Mouse (Mus musculus) MEL (cell line): ENCODE results near the gene 2410002F23Rik. TPM values are rescaled to one million over a fixed set of nuclear protein-coding genes. Genes with fewer than 3 reads are reported as not detected.
A peak's percentile ranks its signal among the peaks of the same experiment; 100 is the strongest.

ENCODE experiments used
- DNase-seq: peaks from one replicate; pipeline ENCODE4 v3.0.0; 2011; ENCODE audit warnings: low read depth, low spot score
- H3K27ac ChIP-seq: 2 replicates; pipeline ENCODE4 v1.5.1; 2012; ENCODE audit warnings: low read depth, mild to moderate bottlenecking, control low read depth, low read length, moderate library complexity; ENCODE audit not compliant: control insufficient read depth
- H3K27me3 ChIP-seq, 2 experiments: fragments of 150-350 bp in 1 of 2; sonication (generic) in 1 of 2; 2 replicates each; pipeline ENCODE4 v1.6.1; 2012; ENCODE audit warnings: low read length in 2 of 2, mild to moderate bottlenecking in 2 of 2, improper control_type of control experiment in 1 of 2, moderate library complexity in 1 of 2; ENCODE audit not compliant: insufficient read depth in 2 of 2, control insufficient read depth in 1 of 2
- H3K36me3 ChIP-seq, 2 experiments: 2 replicates each; pipeline ENCODE4 v1.6.1; 2012 to 2014; ENCODE audit warnings: low read length in 2 of 2, improper control_type of control experiment in 1 of 2, inconsistent platforms in 1 of 2, mild to moderate bottlenecking in 1 of 2; ENCODE audit not compliant: insufficient read depth in 2 of 2, control insufficient read depth in 1 of 2
- H3K4me1 ChIP-seq, 2 experiments: fragments of 150-350 bp in 1 of 2; sonication (generic) in 1 of 2; 2 replicates each; pipeline ENCODE4 v1.6.1; 2012; ENCODE audit warnings: low read length in 2 of 2, improper control_type of control experiment in 1 of 2, mild to moderate bottlenecking in 1 of 2; ENCODE audit not compliant: insufficient read depth in 2 of 2, control insufficient read depth in 1 of 2
- H3K4me3 ChIP-seq, 2 experiments: fragments of 150-350 bp in 1 of 2; sonication (generic) in 1 of 2; 2 replicates each; pipeline ENCODE4 v1.5.1; 2012; ENCODE audit warnings: low read depth in 2 of 2, low read length in 2 of 2, mild to moderate bottlenecking in 2 of 2, moderate library complexity in 2 of 2, control low read depth in 1 of 2, improper control_type of control experiment in 1 of 2; ENCODE audit not compliant: control insufficient read depth in 1 of 2, insufficient read depth in 1 of 2
- H3K79me2 ChIP-seq: 2 replicates; pipeline ENCODE4 v1.6.1; 2012; ENCODE audit warnings: mild to moderate bottlenecking, low read length, moderate library complexity; ENCODE audit not compliant: control insufficient read depth, poor library complexity, insufficient read depth
- H3K9ac ChIP-seq: 2 replicates; pipeline ENCODE4 v1.6.1; 2012; ENCODE audit warnings: low read depth, mild to moderate bottlenecking, control low read depth, low read length, moderate library complexity; ENCODE audit not compliant: control insufficient read depth, poor library complexity, severe bottlenecking
- H3K9me3 ChIP-seq: fragments of 150-350 bp; sonication (generic); replicated peaks from 2 replicates; pipeline ENCODE4 v1.6.1; 2012; ENCODE audit warnings: mild to moderate bottlenecking, low read length, improper control_type of control experiment, moderate library complexity; ENCODE audit not compliant: insufficient read depth
- CHD1 ChIP-seq: IDR thresholded peaks from 2 replicates; pipeline ENCODE4 v1.6.1; 2012; ENCODE audit warnings: low read depth, mild to moderate bottlenecking, inconsistent platforms, low read length, improper control_type of control experiment
- CTCF ChIP-seq, 3 experiments: IDR thresholded peaks in 2 of 3; conservative IDR thresholded peaks in 1 of 3; 2 replicates each; pipeline ENCODE4 v1.5.1; 2011 to 2012; ENCODE audit warnings: low read length in 3 of 3, low read depth in 2 of 3, mild to moderate bottlenecking in 2 of 3, improper control_type of control experiment in 1 of 3, inconsistent platforms in 1 of 3, mixed read lengths in 1 of 3, moderate library complexity in 1 of 3; ENCODE audit not compliant: control insufficient read depth in 1 of 3, insufficient read depth in 1 of 3, poor library complexity in 1 of 3, severe bottlenecking in 1 of 3
- ELF1 ChIP-seq: IDR thresholded peaks from 2 replicates; pipeline ENCODE4 v1.6.1; 2014; ENCODE audit warnings: low read depth, mild to moderate bottlenecking, inconsistent platforms, low read length, improper control_type of control experiment, moderate library complexity
- EP300 ChIP-seq, 2 experiments: IDR thresholded peaks; 2 replicates each; pipeline ENCODE4 v1.6.1; 2011; ENCODE audit warnings: improper control_type of control experiment in 2 of 2, low read length in 2 of 2, low read depth in 1 of 2, mild to moderate bottlenecking in 1 of 2
- ETS1 ChIP-seq: IDR thresholded peaks from 2 replicates; pipeline ENCODE4 v1.6.1; 2012; ENCODE audit warnings: low read depth, mild to moderate bottlenecking, inconsistent platforms, low read length, improper control_type of control experiment, moderate library complexity
- GABPA ChIP-seq: IDR thresholded peaks from 2 replicates; pipeline ENCODE4 v1.6.1; 2012; ENCODE audit warnings: low read depth, mild to moderate bottlenecking, inconsistent platforms, low read length, improper control_type of control experiment, moderate library complexity
- GATA1 ChIP-seq: IDR thresholded peaks from 2 replicates; pipeline ENCODE4 v1.6.1; 2011; ENCODE audit warnings: low read depth, low read length, improper control_type of control experiment
- MAFK ChIP-seq: IDR thresholded peaks from 2 replicates; pipeline ENCODE4 v1.6.1; 2011; ENCODE audit warnings: low read depth, mild to moderate bottlenecking, low read length, improper control_type of control experiment, borderline replicate concordance
- MAZ ChIP-seq: IDR thresholded peaks from 2 replicates; pipeline ENCODE4 v1.6.1; 2012; ENCODE audit warnings: low read depth, mild to moderate bottlenecking, inconsistent platforms, low read length, improper control_type of control experiment
- MXI1 ChIP-seq: IDR thresholded peaks from 2 replicates; pipeline ENCODE4 v1.6.1; 2011; ENCODE audit warnings: mild to moderate bottlenecking, low read depth, low read length, improper control_type of control experiment
- MYB ChIP-seq: IDR thresholded peaks from 2 replicates; pipeline ENCODE4 v1.6.1; 2011; ENCODE audit warnings: mild to moderate bottlenecking, low read depth, low read length, improper control_type of control experiment
- MYC ChIP-seq: IDR thresholded peaks from 2 replicates; pipeline ENCODE4 v1.6.1; 2011; ENCODE audit warnings: low read depth, mild to moderate bottlenecking, low read length, improper control_type of control experiment, moderate library complexity
- NRF1 ChIP-seq: IDR thresholded peaks from 2 replicates; pipeline ENCODE4 v1.6.1; 2014; ENCODE audit warnings: low read depth, mild to moderate bottlenecking, inconsistent platforms, low read length, improper control_type of control experiment, moderate library complexity; ENCODE audit not compliant: poor library complexity, insufficient read depth, severe bottlenecking
- POLR2A ChIP-seq, 2 experiments: IDR thresholded peaks; 2 replicates each; pipeline ENCODE4 v1.6.1; 2011 to 2012; ENCODE audit warnings: low read length in 2 of 2, mild to moderate bottlenecking in 2 of 2, control low read depth in 1 of 2, improper control_type of control experiment in 1 of 2, low read depth in 1 of 2, moderate library complexity in 1 of 2; ENCODE audit not compliant: control insufficient read depth in 1 of 2, insufficient read depth in 1 of 2, poor library complexity in 1 of 2
- POLR2AphosphoS2 ChIP-seq: IDR thresholded peaks from 2 replicates; pipeline ENCODE4 v1.6.1; 2011; ENCODE audit warnings: low read length, improper control_type of control experiment
- POLR2AphosphoS5 ChIP-seq: IDR thresholded peaks from 2 replicates; pipeline ENCODE4 v1.6.1; 2012; ENCODE audit warnings: low read depth, borderline replicate concordance, mild to moderate bottlenecking, inconsistent platforms, low read length, moderate library complexity, mixed read lengths
- RAD21 ChIP-seq: IDR thresholded peaks from 2 replicates; pipeline ENCODE4 v1.6.1; 2011; ENCODE audit warnings: mild to moderate bottlenecking, low read depth, low read length, improper control_type of control experiment
- RCOR1 ChIP-seq: IDR thresholded peaks from 2 replicates; pipeline ENCODE4 v1.6.1; 2012; ENCODE audit warnings: low read depth, mild to moderate bottlenecking, inconsistent platforms, low read length, improper control_type of control experiment
- TAL1 ChIP-seq: IDR thresholded peaks from 2 replicates; pipeline ENCODE4 v1.6.1; 2012; ENCODE audit warnings: mild to moderate bottlenecking, inconsistent platforms, low read length, moderate library complexity, mixed read lengths
- TBP ChIP-seq: IDR thresholded peaks from 2 replicates; pipeline ENCODE4 v1.8.0; 2011; ENCODE audit warnings: low read depth, low read length, improper control_type of control experiment
- TCF12 ChIP-seq: IDR thresholded peaks from 2 replicates; pipeline ENCODE4 v1.6.1; 2014; ENCODE audit warnings: low read depth, mild to moderate bottlenecking, inconsistent platforms, low read length, improper control_type of control experiment, moderate library complexity
- polyA plus RNA-seq, 2 experiments: library from polyadenylated mRNA; stranded (reverse) in 1 of 2; unstranded in 1 of 2; fragments of >175 nt in 1 of 2; fragments of >200 nt in 1 of 2; gene quantifications; 2 replicates each; pipeline versions ENCODE4 v1.2.1 to v1.2.4; 2012; ENCODE audit warnings: low replicate concordance in 2 of 2, low read depth in 1 of 2; ENCODE audit not compliant: insufficient read length in 2 of 2, insufficient read depth in 1 of 2, missing spikeins in 1 of 2
- total RNA-seq: library from RNA; depleted of rRNA; stranded (reverse); fragments of 300-350 nt; gene quantifications from 2 replicates; pipeline ENCODE4 v1.2.3, GENCODE M21; 2012

2410002F23Rik gene
- total and polyA plus RNA-seq, 3 experiments, result 148 to 841 (median 174) TPM

- Histone ChIP-seq H3K36me3 (peaks cover 0 to 10% of the 10 kb centered on the region in 2 experiments; a peak in 2 of 4 replicates), H3K4me3 (no peak within 1 kb of the TSS), H3K79me2 (no peaks in the 10 kb centered on the region), H3K9ac (no peak within 1 kb of the TSS), H3K27me3 (no peaks in the 10 kb centered on the region), H3K4me1 (peaks cover 10 to 23% of the 10 kb centered on the region in 2 experiments), H3K27ac (no peak within 1 kb of the TSS), H3K9me3 (no peaks in the 10 kb centered on the region)
- no peak for DNase-seq
- no peak for TF ChIP-seq ELF1
- TF ChIP-seq TAL1, result no peak
- TF ChIP-seq CHD1, result no peak
- TF ChIP-seq MAFK, result no peak
- no peak for TF ChIP-seq MYC
- no peak for TF ChIP-seq POLR2A (IDR thresholded peaks at IDR 0.05; ENCODE audit: control insufficient read depth in 1 of 2, insufficient read depth in 1 of 2, low read depth in 1 of 2, low read length in 2 of 2, poor library complexity in 1 of 2)
- TF ChIP-seq EP300 (IDR thresholded peaks at IDR 0.05; ENCODE audit: low read depth in 1 of 2, low read length in 2 of 2), result no peak
- no peak for TF ChIP-seq POLR2AphosphoS5
- no peak for TF ChIP-seq NRF1
- no peak for TF ChIP-seq CTCF (IDR thresholded peaks at IDR 0.05 in 2 of 3, conservative IDR thresholded peaks at IDR 0.05 in 1 of 3; ENCODE audit: control insufficient read depth in 1 of 3, insufficient read depth in 1 of 3, low read depth in 2 of 3, low read length in 3 of 3, poor library complexity in 1 of 3, severe bottlenecking in 1 of 3)
- no peak for TF ChIP-seq GABPA
- no peak for TF ChIP-seq MXI1
- TF ChIP-seq TBP, result no peak
- TF ChIP-seq MAZ, result no peak
- no peak for TF ChIP-seq POLR2AphosphoS2
- no peak for TF ChIP-seq RCOR1
- TF ChIP-seq TCF12, result no peak
These were observed 10.6 kb upstream of the 2410002F23Rik start, which contains the start of gene Gm36864 for GRCm38 (mm10) chr7:44235909-44236308. Gm36864 (plus strand) TSS chr7:44236177.

GRCm38 (mm10) chr7:44239913-44240312 is 6.6 kb upstream of the 2410002F23Rik start:
- TF ChIP-seq MYB (no peak), MXI1 (no peak), ETS1 (peak; percentile 58), GATA1 (peak; percentile 88), RAD21 (no peak), RCOR1 (peak; percentile 70; the same call in 1 of the 2 replicates), CHD1 (no peak), EP300 (IDR thresholded peaks at IDR 0.05; ENCODE audit: low read depth in 1 of 2, low read length in 2 of 2) (peak; percentile 72 to 75), TCF12 (peak; percentile 48; the same call in 1 of the 2 replicates)
- Histone ChIP-seq H3K27ac (no peak overlapping the region), H3K4me1 (peaks cover 10 to 25% of the 10 kb centered on the region in 2 experiments), H3K79me2 (no peaks in the 10 kb centered on the region), H3K36me3 (peaks cover 0 to 10% of the 10 kb centered on the region in 2 experiments; a peak in 2 of 4 replicates), H3K4me3 (no peak overlapping the region), H3K9me3 (no peaks in the 10 kb centered on the region), H3K27me3 (no peaks in the 10 kb centered on the region), H3K9ac (no peak overlapping the region)
- DNase-seq, result peak; percentile 49
